Mouse (Mus musculus) heart, postnatal 0 days (tissue): ENCODE data around the gene Kcnn3.

ENCODE experiments used
- CTCF ChIP-seq: IDR thresholded peaks from 2 replicates; pipeline ENCODE4 v1.5.1; 2016; ENCODE audit warnings: antibody characterized with exemption, control low read depth, low read depth
- EP300 ChIP-seq: IDR thresholded peaks from 2 replicates; pipeline ENCODE4 v1.6.1; 2016; ENCODE audit warnings: antibody characterized with exemption, low read depth

- no peak for TF ChIP-seq CTCF
- no peak for TF ChIP-seq EP300
Observed at GRCm38 (mm10) chr3:89593524-89593923, 73.6 kb downstream of the Kcnn3 start.
